Mouse (Mus musculus): ENCODE measurements at regions not wholly inside any gene's neighbourhood (a gene's known extent, or its start where the extent isn't known, plus 50 kb on each side); places are given as distances from the start of the nearest gene placed in this dataset.

DNA sequence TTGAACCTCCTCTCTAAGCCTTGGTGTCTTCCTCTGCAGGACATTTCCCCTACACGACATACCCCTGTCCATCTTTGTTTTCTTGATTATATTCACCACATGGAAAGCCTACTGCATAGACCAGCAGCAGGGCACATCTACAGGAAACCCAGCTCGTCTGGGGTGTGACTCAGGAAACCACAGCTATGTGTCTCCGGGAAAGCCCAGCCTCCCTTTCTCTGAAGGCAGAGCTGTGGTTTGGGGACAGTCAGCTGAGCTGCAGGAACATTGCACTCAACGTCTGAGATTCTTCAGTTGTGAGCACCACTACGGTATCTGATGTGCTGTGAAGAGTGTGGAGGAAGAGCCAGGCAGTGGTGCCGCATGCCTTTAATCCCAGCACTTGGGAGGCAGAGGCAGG, 286.9 kb downstream of the Foxo1 start:
- no peak for TF ChIP-seq POLR2A (IDR thresholded peaks at IDR 0.05; ENCODE audit: borderline replicate concordance, insufficient read depth, low read length)
- no peak for TF ChIP-seq CTCF (IDR thresholded peaks at IDR 0.05; ENCODE audit: borderline replicate concordance, insufficient read depth, low read depth, low read length)

Data from cerebellum, adult 2 months (tissue).